Mouse (Mus musculus) liver, adult 2 months (tissue): ENCODE results near the gene Ccr7. TPM values are rescaled to one million over a fixed set of nuclear protein-coding genes. Genes with fewer than 3 reads are reported as not detected.
A peak's percentile ranks its signal among the peaks of the same experiment; 100 is the strongest.

ENCODE experiments used
- DNase-seq: peaks from one replicate; pipeline ENCODE4 v3.0.0-alpha.2; 2011; ENCODE audit warnings: low read depth, low spot score; ENCODE audit errors: extremely low read depth
- H3K27ac ChIP-seq: fragments of 200-500 bp; replicated peaks from 2 replicates; pipeline ENCODE4 v1.5.1; 2012; ENCODE audit warnings: low read depth, mild to moderate bottlenecking, control low read depth, inconsistent platforms, low read length; ENCODE audit not compliant: insufficient read depth
- H3K27me3 ChIP-seq: fragments of 200-500 bp; 2 replicates; pipeline ENCODE4 v1.6.1; 2012; ENCODE audit warnings: mild to moderate bottlenecking, moderate library complexity, low read length, inconsistent platforms; ENCODE audit not compliant: control insufficient read depth, insufficient read depth
- H3K36me3 ChIP-seq: fragments of 200-500 bp; 2 replicates; pipeline ENCODE4 v1.6.1; 2012; ENCODE audit warnings: low read length, inconsistent platforms; ENCODE audit not compliant: control insufficient read depth, insufficient read depth
- H3K4me1 ChIP-seq: fragments of 200-500 bp; 2 replicates; pipeline ENCODE4 v1.6.1; 2011; ENCODE audit warnings: low read length; ENCODE audit not compliant: control insufficient read depth, insufficient read depth
- H3K4me3 ChIP-seq: fragments of 200-500 bp; 2 replicates; pipeline ENCODE4 v1.5.1; 2011; ENCODE audit warnings: low read depth, mild to moderate bottlenecking, control low read depth, low read length, moderate library complexity; ENCODE audit not compliant: insufficient read depth
- H3K79me2 ChIP-seq: fragments of 200-500 bp; 2 replicates; pipeline ENCODE4 v1.6.1; 2012; ENCODE audit warnings: inconsistent platforms, mild to moderate bottlenecking, low read length, moderate library complexity; ENCODE audit not compliant: control insufficient read depth, insufficient read depth
- H3K9ac ChIP-seq: fragments of 200-500 bp; 2 replicates; pipeline ENCODE4 v1.6.1; 2012; ENCODE audit warnings: low read depth, mild to moderate bottlenecking, control low read depth, inconsistent platforms, low read length
- CTCF ChIP-seq: fragments of 200-500 bp; IDR thresholded peaks from 2 replicates; pipeline ENCODE4 v1.5.1; 2011; ENCODE audit warnings: low read depth, low read length, control low read depth
- POLR2A ChIP-seq: fragments of 200-500 bp; IDR thresholded peaks from 2 replicates; pipeline ENCODE4 v1.6.1; 2011; ENCODE audit warnings: low read length, control low read depth; ENCODE audit not compliant: insufficient read depth; ENCODE audit errors: extremely low read depth
- WGBS: fragments of 180-500 bp; shearing (Covaris S2); methylation state at CpG from one replicate; pipeline ENCODE4 v1.1.7; 2018; 5-methylcytosine and 5-hydroxymethylcytosine counted together
- polyA plus RNA-seq: library from polyadenylated mRNA; depleted of rRNA; stranded (reverse); fragments of >200 nt; gene quantifications from 2 replicates; pipeline ENCODE4 v1.2.3, GENCODE M21; 2012
- total RNA-seq: library from RNA; depleted of rRNA; stranded (reverse); fragments of >200 nt; gene quantifications from 2 replicates; pipeline ENCODE4 v1.2.3, GENCODE M21; 2014

The Ccr7 gene
- total and polyA plus RNA-seq, 2 experiments: 0.55 to 1.5 TPM

DNA sequence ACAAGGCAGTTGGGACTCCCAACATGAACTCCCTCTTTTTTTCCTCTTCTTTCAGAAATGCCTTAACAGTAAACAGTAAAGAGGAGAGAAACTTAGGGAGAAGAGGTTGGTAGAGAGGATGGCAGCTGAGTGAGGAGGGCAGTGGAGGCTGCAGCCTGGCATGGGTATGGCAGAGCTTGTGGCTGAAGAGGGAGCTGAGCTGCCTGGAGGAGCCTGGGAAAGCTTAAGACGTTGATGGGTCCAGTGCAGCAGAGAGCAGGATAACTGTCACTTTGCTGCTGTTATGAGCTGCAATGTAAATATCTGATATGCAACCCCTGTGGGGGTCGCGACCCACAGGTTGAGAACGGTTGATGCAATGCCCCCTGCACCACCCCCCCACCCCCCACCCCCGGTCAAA is 42.2 kb downstream of the Ccr7 start:
- Histone ChIP-seq H3K4me1 (peaks cover 2% of the 10 kb centered on the region; the same call in 1 of the 2 replicates), H3K27me3 (no peaks in the 10 kb centered on the region), H3K4me3 (no peak overlapping the region), H3K79me2 (no peaks in the 10 kb centered on the region), H3K36me3 (no peaks in the 10 kb centered on the region), H3K27ac (no peak overlapping the region), H3K9ac (no peak overlapping the region)
- DNase-seq: no peak
- TF ChIP-seq CTCF: no peak
- 47% methylated on average over 5 of the region's 5 CpGs for whole genome bisulfite sequencing

DNA sequence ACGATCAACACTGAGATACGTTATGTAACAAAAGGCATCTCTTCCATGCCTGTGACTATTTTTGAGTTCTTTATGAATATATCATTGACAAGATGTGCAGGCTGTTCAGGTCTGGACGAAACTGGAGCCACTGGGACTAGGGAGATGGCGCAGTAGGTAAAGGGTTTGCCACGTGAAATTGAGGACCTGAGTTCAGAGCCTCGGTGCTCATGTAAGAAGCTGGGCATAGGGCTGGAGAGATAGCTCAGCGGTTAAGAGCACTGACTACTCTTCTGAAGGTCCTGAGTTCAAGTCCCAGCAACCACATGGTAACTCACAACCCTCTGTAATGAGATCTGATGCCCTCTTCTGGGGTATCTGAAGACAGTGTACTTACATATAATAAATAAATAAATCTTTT is 43.2 kb downstream of the Ccr7 start:
- 93% methylated on average over 7 of the region's 7 CpGs for WGBS
- Histone ChIP-seq H3K4me3 (no peak overlapping the region), H3K9ac (no peak overlapping the region), H3K27ac (no peak overlapping the region), H3K27me3 (no peaks in the 10 kb centered on the region), H3K36me3 (no peaks in the 10 kb centered on the region), H3K4me1 (peaks cover 3% of the 10 kb centered on the region; the same call in 1 of the 2 replicates), H3K79me2 (no peaks in the 10 kb centered on the region)
- DNase-seq: no peak
- TF ChIP-seq POLR2A (no peak), CTCF (no peak)

DNA sequence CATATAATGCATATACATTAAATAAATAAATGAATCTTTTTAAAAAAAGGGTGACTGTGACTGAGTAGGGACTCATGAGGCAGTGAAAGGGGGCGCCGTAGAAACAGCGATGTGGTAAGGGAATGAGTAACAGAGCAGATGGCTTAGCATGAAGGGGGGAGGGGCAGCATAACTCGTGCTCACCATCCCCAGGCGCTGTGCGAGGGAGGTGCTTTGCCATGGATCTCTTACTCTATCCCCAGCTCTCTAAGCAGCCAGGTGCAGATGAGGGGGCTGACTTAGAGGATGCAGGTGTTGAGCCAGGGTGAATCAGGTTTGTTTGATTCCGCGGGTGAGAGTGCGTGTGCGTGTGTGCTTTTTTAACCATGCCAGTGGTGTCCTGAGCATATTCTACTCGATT is 43.7 kb downstream of the Ccr7 start:
- no peak overlapping the region for H3K27ac ChIP-seq
- H3K9ac ChIP-seq: no peak overlapping the region
- WGBS: 81% methylated on average over 11 of the region's 11 CpGs

DNA sequence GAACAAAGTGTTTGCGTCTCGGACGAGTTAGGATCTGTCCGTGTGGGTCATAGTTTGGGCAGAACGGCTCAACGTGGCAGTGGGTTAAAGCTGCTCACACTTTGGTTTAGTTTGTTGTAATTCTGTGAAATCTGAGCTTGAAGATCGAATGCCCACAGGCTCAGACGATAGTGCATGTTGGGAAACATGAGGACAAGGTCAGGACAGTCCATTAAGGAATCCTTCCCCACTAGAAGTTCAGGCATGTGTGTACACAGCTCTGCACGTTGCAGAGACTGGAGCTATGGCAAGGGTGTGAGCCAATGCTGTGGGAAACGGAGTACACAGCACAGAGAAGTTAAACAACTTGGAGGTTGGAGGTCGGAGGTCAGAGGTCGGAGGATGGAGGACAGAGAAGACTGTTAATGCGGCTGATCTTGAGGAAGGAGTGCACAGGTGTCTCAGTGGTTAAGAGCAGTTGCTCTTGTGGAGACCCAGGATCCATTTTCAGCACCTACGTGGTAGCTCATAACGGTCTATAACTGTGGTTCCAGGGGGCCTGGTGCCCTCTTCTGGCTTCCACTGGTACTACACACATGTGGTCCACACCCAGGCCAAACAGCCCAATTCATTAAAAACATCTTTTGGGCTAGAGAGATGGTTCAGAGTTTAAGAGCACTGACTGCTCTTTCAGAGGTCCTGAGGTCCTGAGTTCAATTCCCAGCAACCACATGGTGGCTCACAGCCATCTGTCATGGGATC is 44.3 kb downstream of the Ccr7 start:
- no peak overlapping the region for H3K4me3 ChIP-seq
- H3K27me3 ChIP-seq: no peaks in the 10 kb centered on the region
- no peak overlapping the region for H3K27ac ChIP-seq
- TF ChIP-seq POLR2A (no peak), CTCF (peak; percentile 62; the same call in 1 of the 2 replicates)
- peaks cover 12% of the 10 kb centered on the region for H3K4me1 ChIP-seq
- 72% methylated on average over 15 of the region's 15 CpGs for WGBS
- no peak overlapping the region for H3K9ac ChIP-seq
- H3K36me3 ChIP-seq: no peaks in the 10 kb centered on the region
- no peaks in the 10 kb centered on the region for H3K79me2 ChIP-seq
- DNase-seq: peak; percentile 74

More for the DNA sequence above, 43.7 kb downstream of the Ccr7 start:
- Histone ChIP-seq H3K4me3 (no peak overlapping the region), H3K79me2 (no peaks in the 10 kb centered on the region), H3K4me1 (peaks cover 8% of the 10 kb centered on the region), H3K27me3 (no peaks in the 10 kb centered on the region), H3K36me3 (no peaks in the 10 kb centered on the region)
- DNase-seq: no peak
- TF ChIP-seq POLR2A: no peak
- TF ChIP-seq CTCF: no peak

DNA sequence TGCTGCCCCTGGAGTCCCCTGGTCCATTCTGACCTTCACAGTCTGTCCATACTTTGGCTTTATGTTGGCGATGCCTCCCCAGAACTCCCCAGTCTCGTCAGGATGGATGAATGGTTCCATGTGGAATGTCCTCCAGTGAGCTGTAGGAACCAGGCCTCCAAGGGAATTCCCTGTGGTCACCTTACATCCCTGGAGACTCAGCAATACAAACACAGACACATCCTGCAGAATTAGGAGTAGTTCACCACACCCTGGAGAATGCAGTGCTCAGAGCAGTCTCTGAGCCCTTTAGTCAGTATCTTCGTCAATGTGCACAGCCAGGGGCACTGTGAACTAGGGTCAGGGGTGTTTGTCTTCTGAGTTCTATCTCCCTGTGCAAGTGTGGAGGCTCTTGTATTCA is 46.6 kb downstream of the Ccr7 start:
- Histone ChIP-seq H3K36me3 (no peaks in the 10 kb centered on the region), H3K4me1 (peaks cover 10% of the 10 kb centered on the region), H3K9ac (no peak overlapping the region), H3K27me3 (no peaks in the 10 kb centered on the region), H3K27ac (no peak overlapping the region), H3K79me2 (no peaks in the 10 kb centered on the region), H3K4me3 (no peak overlapping the region)
- DNase-seq: no peak
- TF ChIP-seq CTCF: no peak
- no peak for TF ChIP-seq POLR2A
- WGBS: 80% methylated on average over 3 of the region's 3 CpGs

DNA sequence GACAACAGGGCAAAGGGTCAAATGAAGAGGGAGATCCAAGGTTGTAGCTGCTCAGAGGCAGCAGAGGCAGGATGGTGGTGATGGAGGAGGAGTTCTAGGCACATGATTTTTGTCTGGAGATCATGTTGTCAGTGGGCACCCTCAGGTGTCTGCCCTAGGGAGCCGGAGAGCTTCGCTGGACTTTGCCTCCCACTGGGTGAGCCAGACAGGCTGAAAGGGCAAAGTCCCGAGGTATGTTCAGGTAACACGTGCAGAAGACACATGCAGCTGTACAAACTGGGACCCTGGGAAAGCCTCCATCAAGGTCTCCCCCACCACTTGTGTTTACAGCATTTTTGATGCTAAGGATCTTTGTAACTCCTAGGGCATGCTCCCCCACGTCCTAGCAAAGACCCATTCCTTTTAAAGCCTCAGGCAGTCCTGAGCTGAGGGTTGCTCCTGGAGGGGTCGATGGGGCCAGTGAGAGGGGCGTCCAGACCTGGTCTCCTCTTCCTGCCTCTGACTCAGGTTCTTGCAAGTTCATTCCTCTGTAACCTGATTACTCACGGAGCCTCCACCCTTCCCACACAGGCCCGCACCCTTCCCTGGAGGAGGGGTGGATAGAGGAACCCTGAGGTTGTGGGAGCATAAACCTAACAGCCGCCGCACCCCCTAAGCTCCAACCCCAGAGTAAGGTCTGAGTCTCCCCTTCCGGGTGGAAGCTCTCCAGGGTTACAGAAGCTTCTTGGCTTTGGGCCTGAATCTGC is 48.7 kb downstream of the Ccr7 start:
- no peaks in the 10 kb centered on the region for H3K36me3 ChIP-seq
- whole genome bisulfite sequencing: 31% methylated on average over 12 of the region's 12 CpGs
- peak overlapping the region; percentile 45 for H3K27ac ChIP-seq
- TF ChIP-seq POLR2A (no peak), CTCF (no peak)
- peaks cover 10% of the 10 kb centered on the region for H3K4me1 ChIP-seq
- H3K79me2 ChIP-seq: no peaks in the 10 kb centered on the region
- no peaks in the 10 kb centered on the region for H3K27me3 ChIP-seq
- H3K9ac ChIP-seq: peak overlapping the region; percentile 13
- no peak overlapping the region for H3K4me3 ChIP-seq
- DNase-seq: peak; percentile 88
